Mouse (Mus musculus): ENCODE measurements at regions not wholly inside any gene's neighbourhood (a gene's known extent, or its start where the extent isn't known, plus 50 kb on each side); places are given as distances from the start of the nearest gene placed in this dataset.

- no peak overlapping the region for H3K4me3 ChIP-seq (ENCODE audit: insufficient read depth, low read length)
- no peak overlapping the region for H3K27ac ChIP-seq (ENCODE audit: insufficient read depth, low read length)
- TF ChIP-seq POLR2A (IDR thresholded peaks at IDR 0.05; ENCODE audit: low read depth, low read length) (no peak), CTCF (IDR thresholded peaks at IDR 0.05; ENCODE audit: borderline replicate concordance, insufficient read depth, low read length) (no peak)
- H3K4me1 ChIP-seq (ENCODE audit: control insufficient read depth, insufficient read depth, low read length): no peaks in the 10 kb centered on the region
Measured at GRCm38 (mm10) chr9:61151201-61151600, 221.0 kb upstream of the Tle3 start.

GRCm38 (mm10) chr9:61151901-61152337 is 220.2 kb upstream of the Tle3 start:
- H3K4me3 ChIP-seq (ENCODE audit: insufficient read depth, low read length): no peak overlapping the region
- no peak overlapping the region for H3K27ac ChIP-seq (ENCODE audit: insufficient read depth, low read length)
- H3K4me1 ChIP-seq (ENCODE audit: control insufficient read depth, insufficient read depth, low read length): no peaks in the 10 kb centered on the region
- TF ChIP-seq POLR2A (IDR thresholded peaks at IDR 0.05; ENCODE audit: low read depth, low read length) (no peak), CTCF (IDR thresholded peaks at IDR 0.05; ENCODE audit: borderline replicate concordance, insufficient read depth, low read length) (no peak)

GRCm38 (mm10) chr9:61154721-61155120 is 217.4 kb upstream of the Tle3 start:
- no peak overlapping the region for H3K27ac ChIP-seq (ENCODE audit: insufficient read depth, low read length)
- H3K4me3 ChIP-seq (ENCODE audit: insufficient read depth, low read length): no peak overlapping the region
- TF ChIP-seq CTCF (IDR thresholded peaks at IDR 0.05; ENCODE audit: borderline replicate concordance, insufficient read depth, low read length) (no peak), POLR2A (IDR thresholded peaks at IDR 0.05; ENCODE audit: low read depth, low read length) (no peak)
- H3K4me1 ChIP-seq (ENCODE audit: control insufficient read depth, insufficient read depth, low read length): no peaks in the 10 kb centered on the region

GRCm38 (mm10) chr9:61155851-61156250 is 216.3 kb upstream of the Tle3 start:
- H3K4me1 ChIP-seq (ENCODE audit: control insufficient read depth, insufficient read depth, low read length): no peaks in the 10 kb centered on the region
- H3K27ac ChIP-seq (ENCODE audit: insufficient read depth, low read length): no peak overlapping the region
- no peak for TF ChIP-seq POLR2A (IDR thresholded peaks at IDR 0.05; ENCODE audit: low read depth, low read length)
- TF ChIP-seq CTCF (IDR thresholded peaks at IDR 0.05; ENCODE audit: borderline replicate concordance, insufficient read depth, low read length): no peak
- no peak overlapping the region for H3K4me3 ChIP-seq (ENCODE audit: insufficient read depth, low read length)

- no peak for TF ChIP-seq POLR2A (IDR thresholded peaks at IDR 0.05; ENCODE audit: low read depth, low read length)
- TF ChIP-seq CTCF (IDR thresholded peaks at IDR 0.05; ENCODE audit: borderline replicate concordance, insufficient read depth, low read length): no peak
- H3K4me1 ChIP-seq (ENCODE audit: control insufficient read depth, insufficient read depth, low read length): no peaks in the 10 kb centered on the region
- H3K27ac ChIP-seq (ENCODE audit: insufficient read depth, low read length): no peak overlapping the region
- no peak overlapping the region for H3K4me3 ChIP-seq (ENCODE audit: insufficient read depth, low read length)
Measured at GRCm38 (mm10) chr9:61158192-61158770, 213.9 kb upstream of the Tle3 start.

GRCm38 (mm10) chr9:61159159-61159558 is 213.0 kb upstream of the Tle3 start:
- H3K4me1 ChIP-seq (ENCODE audit: control insufficient read depth, insufficient read depth, low read length): no peaks in the 10 kb centered on the region
- no peak overlapping the region for H3K4me3 ChIP-seq (ENCODE audit: insufficient read depth, low read length)
- TF ChIP-seq POLR2A (IDR thresholded peaks at IDR 0.05; ENCODE audit: low read depth, low read length): no peak
- TF ChIP-seq CTCF (IDR thresholded peaks at IDR 0.05; ENCODE audit: borderline replicate concordance, insufficient read depth, low read length): no peak
- no peak overlapping the region for H3K27ac ChIP-seq (ENCODE audit: insufficient read depth, low read length)

GRCm38 (mm10) chr9:61159616-61160015 is 212.6 kb upstream of the Tle3 start:
- no peak for TF ChIP-seq POLR2A (IDR thresholded peaks at IDR 0.05; ENCODE audit: low read depth, low read length)
- TF ChIP-seq CTCF (IDR thresholded peaks at IDR 0.05; ENCODE audit: borderline replicate concordance, insufficient read depth, low read length): no peak
- no peaks in the 10 kb centered on the region for H3K4me1 ChIP-seq (ENCODE audit: control insufficient read depth, insufficient read depth, low read length)
- no peak overlapping the region for H3K4me3 ChIP-seq (ENCODE audit: insufficient read depth, low read length)
- H3K27ac ChIP-seq (ENCODE audit: insufficient read depth, low read length): no peak overlapping the region

GRCm38 (mm10) chr9:61162884-61163283 is 209.3 kb upstream of the Tle3 start:
- no peak for TF ChIP-seq POLR2A (IDR thresholded peaks at IDR 0.05; ENCODE audit: low read depth, low read length)
- TF ChIP-seq CTCF (IDR thresholded peaks at IDR 0.05; ENCODE audit: borderline replicate concordance, insufficient read depth, low read length): no peak
- no peak overlapping the region for H3K27ac ChIP-seq (ENCODE audit: insufficient read depth, low read length)
- no peaks in the 10 kb centered on the region for H3K4me1 ChIP-seq (ENCODE audit: control insufficient read depth, insufficient read depth, low read length)
- H3K4me3 ChIP-seq (ENCODE audit: insufficient read depth, low read length): no peak overlapping the region

GRCm38 (mm10) chr9:61163671-61164288 is 208.4 kb upstream of the Tle3 start:
- peak overlapping the region; percentile 14; the same call in 1 of the 2 replicates for H3K27ac ChIP-seq (ENCODE audit: insufficient read depth, low read length)
- TF ChIP-seq CTCF (IDR thresholded peaks at IDR 0.05; ENCODE audit: borderline replicate concordance, insufficient read depth, low read length) (no peak), POLR2A (IDR thresholded peaks at IDR 0.05; ENCODE audit: low read depth, low read length) (no peak)
- no peaks in the 10 kb centered on the region for H3K4me1 ChIP-seq (ENCODE audit: control insufficient read depth, insufficient read depth, low read length)
- no peak overlapping the region for H3K4me3 ChIP-seq (ENCODE audit: insufficient read depth, low read length)

- Histone ChIP-seq H3K4me1 (ENCODE audit: control insufficient read depth, insufficient read depth, low read length) (no peaks in the 10 kb centered on the region), H3K27ac (ENCODE audit: insufficient read depth, low read length) (peak overlapping the region; percentile 14; the same call in 1 of the 2 replicates), H3K4me3 (ENCODE audit: insufficient read depth, low read length) (no peak overlapping the region)
- no peak for TF ChIP-seq CTCF (IDR thresholded peaks at IDR 0.05; ENCODE audit: borderline replicate concordance, insufficient read depth, low read length)
- no peak for TF ChIP-seq POLR2A (IDR thresholded peaks at IDR 0.05; ENCODE audit: low read depth, low read length)
Measured at GRCm38 (mm10) chr9:61164501-61165251, 207.5 kb upstream of the Tle3 start.

Measured in embryonic fibroblast, embryonic 13.5 days (primary cell).